Mouse (Mus musculus) embryonic facial prominence, embryonic 15.5 days (tissue): Measurements from ENCODE around the gene Snapin. TPM values are rescaled to one million over a fixed set of nuclear protein-coding genes. Genes with fewer than 3 reads are reported as not detected.

ENCODE experiments used
- ATAC-seq: fragments of 200-750 bp; cut with Nextera tagmentation; 2 replicates; pipeline ENCODE4 v1.8.0; 2017; ENCODE audit warnings: low read depth, moderate TSS enrichment; ENCODE audit not compliant: insufficient number of reproducible peaks, low FRiP score, low TSS enrichment
- H3K27ac ChIP-seq: fragments of 300-500 bp; sonication (generic); replicated peaks from 2 replicates; pipeline ENCODE4 v1.5.1; 2015; ENCODE audit warnings: mild to moderate bottlenecking, inconsistent platforms
- H3K27me3 ChIP-seq: fragments of 300-500 bp; sonication (generic); 2 replicates; pipeline ENCODE4 v1.6.1; 2015; ENCODE audit warnings: inconsistent platforms
- H3K36me3 ChIP-seq: fragments of 300-500 bp; sonication (generic); 2 replicates; pipeline ENCODE4 v1.6.1; 2015; ENCODE audit warnings: mild to moderate bottlenecking, inconsistent platforms
- H3K4me1 ChIP-seq: fragments of 300-500 bp; sonication (generic); 2 replicates; pipeline ENCODE4 v1.6.1; 2015; ENCODE audit warnings: inconsistent platforms
- H3K4me2 ChIP-seq: fragments of 300-500 bp; sonication (generic); replicated peaks from 2 replicates; pipeline ENCODE4 v1.6.1; 2015; ENCODE audit warnings: mild to moderate bottlenecking, inconsistent platforms
- H3K4me3 ChIP-seq: fragments of 300-500 bp; sonication (generic); replicated peaks from 2 replicates; pipeline ENCODE4 v1.5.1; 2015; ENCODE audit warnings: mild to moderate bottlenecking, inconsistent platforms
- H3K9ac ChIP-seq: fragments of 300-500 bp; sonication (generic); 2 replicates; pipeline ENCODE4 v1.6.1; 2015; ENCODE audit warnings: inconsistent platforms
- H3K9me3 ChIP-seq: fragments of 300-500 bp; sonication (generic); replicated peaks from 2 replicates; pipeline ENCODE4 v1.6.1; 2016; ENCODE audit warnings: inconsistent platforms
- WGBS: fragments of 180-500 bp; shearing (Covaris S2); methylation state at CpG from one replicate; pipeline ENCODE4 v1.1.7; 2015; 5-methylcytosine and 5-hydroxymethylcytosine counted together
- polyA plus RNA-seq: library from polyadenylated mRNA; unstranded; fragments of >200 nt; fragmentation: Nextera tagmentation; extraction: Ambion mirVana; gene quantifications from 2 replicates; pipeline ENCODE4 v1.2.1, GENCODE M21; 2015

Gene Snapin
- polyA plus RNA-seq, result 95.4 and 104 TPM in 2 replicates

- under 1% methylated on average over 37 of the region's 37 CpGs for WGBS
Observed at GRCm38 (mm10) chr3:90490696-90491256, at the start of gene Snapin. TSS of gene Snapin (minus strand) at chr3:90491033.

GRCm38 (mm10) chr3:90537905-90538296 lies 47.1 kb upstream of the Snapin start:
- peak overlapping the region; percentile 41 for H3K4me2 ChIP-seq
- H3K27ac ChIP-seq, result peak overlapping the region; percentile 87
- H3K4me1 ChIP-seq, result peaks cover 31% of the 10 kb centered on the region
- no peak for ATAC-seq
- H3K27me3 ChIP-seq, result no peaks in the 10 kb centered on the region
- H3K36me3 ChIP-seq, result no peaks in the 10 kb centered on the region
- WGBS, result 45% methylated on average over 5 of the region's 5 CpGs
- peak overlapping the region; percentile 37 for H3K4me3 ChIP-seq
- H3K9me3 ChIP-seq, result no peaks in the 10 kb centered on the region
- H3K9ac ChIP-seq, result no peak overlapping the region

More at GRCm38 (mm10) chr3:90490696-90491256, at the start of gene Snapin:
- Histone ChIP-seq H3K27me3 (no peaks in the 10 kb centered on the region), H3K9ac (peak within 1 kb of the TSS; percentile 80), H3K4me1 (peaks cover 10% of the 10 kb centered on the region; the same call in 1 of the 2 replicates), H3K27ac (peak within 1 kb of the TSS; percentile 84), H3K36me3 (peaks cover 40% of the 10 kb centered on the region), H3K9me3 (no peaks in the 10 kb centered on the region), H3K4me2 (peak within 1 kb of the TSS; percentile 63), H3K4me3 (peak within 1 kb of the TSS; percentile 89)
- ATAC-seq, result peak; percentile 97

DNA sequence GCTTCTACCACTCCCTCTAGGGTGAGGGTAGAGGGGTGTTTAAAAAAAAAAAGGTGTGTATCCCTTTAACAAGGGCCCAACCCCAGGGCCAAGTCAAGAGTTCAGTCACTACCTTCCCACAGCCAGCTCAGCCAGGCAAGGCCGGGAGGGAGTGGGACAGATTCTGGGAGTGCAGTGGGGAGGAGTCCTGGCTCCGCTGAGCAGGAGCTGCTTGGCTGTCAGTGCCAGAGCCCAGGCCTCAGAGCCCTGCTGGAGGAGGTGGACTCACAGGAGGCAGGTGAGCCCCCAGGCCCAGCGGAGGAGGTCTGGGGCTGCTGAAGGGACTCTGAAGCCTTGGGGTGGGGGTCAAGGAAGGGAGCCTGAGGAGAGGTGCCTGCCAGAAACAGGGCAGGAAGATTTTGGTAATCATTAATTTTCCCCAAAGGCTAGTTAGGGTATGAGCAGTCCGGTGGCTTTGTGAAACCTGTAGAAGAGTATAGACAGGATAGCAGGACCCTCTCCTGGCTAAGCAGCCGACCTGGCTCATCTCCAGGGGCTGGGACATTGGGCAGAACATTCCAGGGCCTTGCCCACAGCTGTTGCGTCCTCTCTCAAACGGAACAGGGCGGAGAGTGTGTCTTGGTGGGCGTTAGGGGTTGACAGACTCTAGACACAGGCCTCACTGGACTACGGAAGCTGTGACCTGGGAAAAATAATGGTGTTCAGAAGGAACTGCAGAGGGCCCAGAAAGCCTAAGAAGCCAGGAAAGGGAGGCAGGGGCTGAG lies 46.5 kb upstream of the Snapin start, which contains the start of gene S100a16:
Gene S100a16 (plus strand): TSS at position 114 of the 764 bp plus-strand sequence.
- Histone ChIP-seq H3K9me3 (no peaks in the 10 kb centered on the region), H3K9ac (peak within 1 kb of the TSS; percentile 1; the same call in 1 of the 2 replicates), H3K27me3 (no peaks in the 10 kb centered on the region), H3K4me2 (peak within 1 kb of the TSS; percentile 41), H3K27ac (peak within 1 kb of the TSS; percentile 87), H3K4me3 (peak within 1 kb of the TSS; percentile 37), H3K4me1 (peaks cover 27% of the 10 kb centered on the region), H3K36me3 (no peaks in the 10 kb centered on the region)
- 38% methylated on average over 10 of the region's 10 CpGs for WGBS
- ATAC-seq, result peak; percentile 72; the same call in 1 of the 2 replicates

DNA sequence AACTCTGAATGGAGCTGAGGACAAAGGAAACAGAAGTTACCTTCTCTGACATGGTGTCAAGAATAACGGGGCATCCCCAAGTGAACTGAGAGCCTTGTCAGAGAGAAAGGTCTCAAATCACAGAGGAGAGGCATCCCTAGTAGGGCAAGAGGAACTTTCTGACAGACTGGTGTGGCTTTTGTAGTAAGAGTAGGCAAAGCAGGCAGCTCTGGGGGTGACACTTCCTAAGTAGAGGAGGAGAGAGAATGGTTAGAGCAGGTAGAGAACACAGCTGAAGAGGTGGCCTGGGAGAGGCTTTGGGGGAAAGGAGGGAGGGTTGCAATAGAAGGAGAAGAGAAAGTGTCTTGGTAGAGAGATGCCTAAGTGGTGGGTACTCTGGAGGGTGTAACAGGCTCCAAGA lies 44.6 kb upstream of the Snapin start:
- ATAC-seq, result no peak
- no peaks in the 10 kb centered on the region for H3K9me3 ChIP-seq
- peaks cover 12% of the 10 kb centered on the region for H3K4me1 ChIP-seq
- no peak overlapping the region for H3K9ac ChIP-seq
- H3K27ac ChIP-seq, result no peak overlapping the region
- no peak overlapping the region for H3K4me3 ChIP-seq
- no peaks in the 10 kb centered on the region for H3K27me3 ChIP-seq
- 67% methylated on average over 1 of the region's 1 CpGs for WGBS
- H3K4me2 ChIP-seq, result no peak overlapping the region
- H3K36me3 ChIP-seq, result no peaks in the 10 kb centered on the region

DNA sequence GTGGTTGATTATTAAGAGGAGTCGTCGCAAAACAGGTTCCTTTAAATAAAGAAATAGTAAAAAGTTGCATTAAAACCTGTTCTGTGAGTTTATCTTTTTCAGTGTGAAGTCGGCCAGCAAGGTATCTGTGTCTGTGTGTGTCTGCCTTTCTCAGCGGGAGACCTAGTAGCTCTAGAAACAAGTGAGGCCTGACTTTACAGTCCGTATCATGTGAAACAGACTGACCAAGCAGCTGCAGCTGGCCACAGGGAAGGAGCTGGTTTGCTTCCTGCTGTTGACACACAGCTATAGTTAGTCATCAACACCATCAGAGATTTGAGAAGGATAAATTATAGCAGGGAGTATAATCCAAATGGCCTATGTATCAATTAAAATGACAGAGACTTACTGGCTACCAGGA lies 40.9 kb upstream of the Snapin start:
- no peaks in the 10 kb centered on the region for H3K4me1 ChIP-seq
- no peak overlapping the region for H3K4me2 ChIP-seq
- H3K4me3 ChIP-seq, result no peak overlapping the region
- 54% methylated on average over 5 of the region's 5 CpGs for WGBS
- no peaks in the 10 kb centered on the region for H3K36me3 ChIP-seq
- ATAC-seq, result no peak
- no peaks in the 10 kb centered on the region for H3K9me3 ChIP-seq
- H3K27me3 ChIP-seq, result no peaks in the 10 kb centered on the region
- no peak overlapping the region for H3K27ac ChIP-seq
- no peak overlapping the region for H3K9ac ChIP-seq

DNA sequence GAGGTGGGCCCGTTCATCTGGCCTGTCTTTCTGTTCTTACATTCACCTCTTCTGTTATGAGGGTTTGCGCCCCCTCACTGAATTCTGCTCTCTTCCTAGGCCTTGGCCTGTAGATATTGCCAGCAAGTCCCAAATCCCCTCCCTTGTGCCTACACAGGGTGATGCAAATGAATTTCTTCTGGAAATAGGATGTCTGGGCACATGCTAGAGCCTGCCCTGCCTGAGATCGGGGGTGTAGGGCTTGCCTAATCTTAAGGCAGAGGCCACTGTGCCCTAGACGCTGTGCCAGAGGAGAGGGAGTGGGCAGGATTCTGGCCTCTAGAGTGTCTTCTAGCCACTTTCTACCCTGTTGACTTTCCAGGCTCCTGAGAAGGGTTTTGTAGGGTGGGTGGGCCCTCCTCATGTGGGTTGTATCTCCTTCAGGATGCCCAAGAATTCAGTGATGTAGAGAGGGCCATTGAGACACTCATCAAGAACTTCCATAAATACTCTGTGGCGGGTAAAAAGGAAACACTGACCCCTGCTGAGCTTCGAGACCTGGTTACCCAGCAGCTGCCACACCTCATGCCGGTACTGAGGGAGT lies 36.5 kb upstream of the Snapin start:
- no peaks in the 10 kb centered on the region for H3K9me3 ChIP-seq
- no peaks in the 10 kb centered on the region for H3K36me3 ChIP-seq
- H3K27me3 ChIP-seq, result no peaks in the 10 kb centered on the region
- peak overlapping the region; percentile 66 for H3K27ac ChIP-seq
- peak overlapping the region; percentile 33 for H3K4me2 ChIP-seq
- peaks cover 11% of the 10 kb centered on the region for H3K4me1 ChIP-seq
- peak overlapping the region; percentile 32 for H3K4me3 ChIP-seq
- no peak overlapping the region for H3K9ac ChIP-seq
- 0 out of 2 replicates have a peak, but pooled peaks have one; percentile 12 for ATAC-seq
- 84% methylated on average over 7 of the region's 7 CpGs for WGBS

DNA sequence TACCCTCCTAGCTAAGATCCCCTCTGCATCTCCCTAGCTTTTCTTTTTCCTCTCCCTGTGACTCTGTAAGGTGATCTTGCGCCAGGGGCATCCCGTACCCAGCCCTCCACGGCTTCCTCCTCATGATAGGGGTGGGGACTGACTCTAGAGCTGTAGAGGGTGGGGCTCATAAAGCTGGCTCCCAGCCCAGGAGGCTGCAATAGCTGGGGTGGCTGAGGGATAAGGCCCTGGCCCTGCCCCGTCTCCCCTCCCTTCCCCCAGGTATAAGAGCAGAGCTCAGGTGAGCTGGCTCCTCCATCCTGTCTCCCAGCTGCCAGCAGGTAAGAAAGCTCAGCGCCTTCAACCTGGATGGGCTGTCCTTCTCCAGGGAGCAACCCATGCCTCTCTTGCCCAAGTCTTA lies 35.7 kb upstream of the Snapin start, which contains the start of gene S100a14:
Gene S100a14 (plus strand): TSS at position 277 of the 400 bp plus-strand sequence.
- peaks cover 11% of the 10 kb centered on the region for H3K4me1 ChIP-seq
- no peak within 1 kb of the TSS for H3K9ac ChIP-seq
- H3K27ac ChIP-seq, result peak within 1 kb of the TSS; percentile 80
- peak within 1 kb of the TSS; percentile 33 for H3K4me2 ChIP-seq
- peak within 1 kb of the TSS; percentile 32 for H3K4me3 ChIP-seq
- H3K9me3 ChIP-seq, result no peaks in the 10 kb centered on the region
- ATAC-seq, result peak; percentile 74
- 46% methylated on average over 5 of the region's 5 CpGs for WGBS
- no peaks in the 10 kb centered on the region for H3K27me3 ChIP-seq
- no peaks in the 10 kb centered on the region for H3K36me3 ChIP-seq

GRCm38 (mm10) chr3:90526076-90526475 lies 35.2 kb upstream of the Snapin start:
- Histone ChIP-seq H3K27ac (peak overlapping the region; percentile 80), H3K9me3 (no peaks in the 10 kb centered on the region), H3K36me3 (no peaks in the 10 kb centered on the region), H3K27me3 (no peaks in the 10 kb centered on the region), H3K4me1 (peaks cover 11% of the 10 kb centered on the region), H3K4me2 (0 out of 2 replicates have a peak overlapping the region, but pooled peaks have one; percentile 19), H3K9ac (no peak overlapping the region), H3K4me3 (no peak overlapping the region)
- 61% methylated on average over 2 of the region's 2 CpGs for WGBS
- peak; percentile 41; the same call in 1 of the 2 replicates for ATAC-seq

- H3K9ac ChIP-seq, result no peak overlapping the region
- no peaks in the 10 kb centered on the region for H3K27me3 ChIP-seq
- WGBS, result 50% methylated on average over 4 of the region's 4 CpGs
- H3K4me2 ChIP-seq, result no peak overlapping the region
- no peaks in the 10 kb centered on the region for H3K9me3 ChIP-seq
- ATAC-seq, result no peak
- H3K4me1 ChIP-seq, result peaks cover 11% of the 10 kb centered on the region
- H3K36me3 ChIP-seq, result no peaks in the 10 kb centered on the region
- H3K4me3 ChIP-seq, result no peak overlapping the region
- H3K27ac ChIP-seq, result peak overlapping the region; percentile 80
Observed at GRCm38 (mm10) chr3:90525421-90525820, 34.6 kb upstream of the Snapin start.

- Histone ChIP-seq H3K4me3 (no peak overlapping the region), H3K9ac (no peak overlapping the region)
Observed at GRCm38 (mm10) chr3:90517711-90518110, 26.9 kb upstream of the Snapin start.

DNA sequence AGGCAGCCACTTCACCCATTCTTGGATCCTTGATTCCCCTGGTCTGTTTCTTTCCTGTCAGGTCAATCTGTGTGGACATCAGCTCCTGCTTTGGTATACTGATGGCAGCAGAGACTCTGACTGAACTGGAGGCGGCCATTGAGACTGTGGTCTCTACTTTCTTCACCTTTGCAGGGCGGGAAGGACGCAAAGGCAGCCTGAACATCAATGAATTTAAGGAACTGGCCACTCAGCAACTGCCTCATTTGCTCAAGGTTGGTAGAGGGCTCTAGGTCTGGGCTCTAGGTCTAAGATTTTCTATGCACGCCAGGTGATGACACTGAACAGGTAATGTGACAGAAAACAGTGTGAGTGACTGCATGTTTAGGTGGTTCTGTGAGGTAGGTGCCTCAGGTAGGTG lies 25.0 kb upstream of the Snapin start:
- H3K9me3 ChIP-seq, result no peaks in the 10 kb centered on the region
- 92% methylated on average over 4 of the region's 4 CpGs for WGBS
- H3K9ac ChIP-seq, result no peak overlapping the region
- no peaks in the 10 kb centered on the region for H3K36me3 ChIP-seq
- no peaks in the 10 kb centered on the region for H3K27me3 ChIP-seq
- H3K4me2 ChIP-seq, result peak overlapping the region; percentile 88; the same call in 1 of the 2 replicates
- no peak overlapping the region for H3K27ac ChIP-seq
- no peak overlapping the region for H3K4me3 ChIP-seq
- ATAC-seq, result no peak
- peaks cover 24% of the 10 kb centered on the region for H3K4me1 ChIP-seq

More at GRCm38 (mm10) chr3:90517711-90518110, 26.9 kb upstream of the Snapin start:
- H3K4me2 ChIP-seq, result no peak overlapping the region
- 78% methylated on average over 4 of the region's 4 CpGs for WGBS
- no peaks in the 10 kb centered on the region for H3K36me3 ChIP-seq
- peaks cover 24% of the 10 kb centered on the region for H3K4me1 ChIP-seq
- H3K27me3 ChIP-seq, result no peaks in the 10 kb centered on the region
- ATAC-seq, result no peak
- H3K27ac ChIP-seq, result no peak overlapping the region
- no peaks in the 10 kb centered on the region for H3K9me3 ChIP-seq
